35 mouse cellular contexts compared by ENCODE assay signal in the genomic region with DNA sequence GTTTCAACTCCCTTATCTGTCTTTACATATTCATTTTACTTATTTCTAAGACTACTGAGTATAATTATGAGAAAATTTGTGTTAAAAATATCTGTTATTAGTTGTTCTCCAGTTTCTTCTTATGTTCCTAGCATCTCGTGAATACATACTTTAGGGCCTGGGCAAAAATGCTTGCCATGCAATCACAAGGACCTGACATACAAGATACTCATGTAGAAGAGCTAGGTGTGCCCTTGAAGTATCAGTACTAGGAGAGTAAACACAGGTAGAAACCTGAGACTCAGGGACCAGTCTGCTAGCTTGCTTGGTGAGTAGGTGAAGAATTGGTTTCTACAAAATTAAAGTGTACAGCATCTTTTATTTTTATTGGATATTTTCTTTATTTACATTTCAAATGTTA.
"Had no signal": no experiment of that assay in that cellular context is flagged by ENCODE, and none has a peak within 500 bp of the region (broad histone marks: within the 10 kb centered on the region; RNA-seq: fewer than 3 reads in every experiment).

No protein-coding gene starts in this region.

- H3K9ac ChIP-seq: heart, embryonic 12.5 days; heart, embryonic 13.5 days; heart, embryonic 15.5 days; hindbrain, embryonic 12.5 days; hindbrain, embryonic 13.5 days; hindbrain, embryonic 14.5 days; hindbrain, embryonic 15.5 days; intestine, embryonic 15.5 days; kidney, embryonic 15.5 days had no signal

- H3K9me3 ChIP-seq: heart, embryonic 10.5 days; heart, embryonic 12.5 days; heart, embryonic 13.5 days; heart, embryonic 15.5 days; hindbrain, embryonic 10.5 days; hindbrain, embryonic 12.5 days; hindbrain, embryonic 13.5 days; hindbrain, embryonic 15.5 days; intestine, embryonic 15.5 days; kidney, embryonic 15.5 days had no signal

- H3K4me1 ChIP-seq: heart, embryonic 10.5 days; heart, embryonic 12.5 days; heart, embryonic 13.5 days; heart, embryonic 15.5 days; hindbrain, embryonic 10.5 days; hindbrain, embryonic 12.5 days; hindbrain, embryonic 13.5 days; hindbrain, embryonic 15.5 days; intestine, embryonic 15.5 days; kidney, embryonic 15.5 days had no signal

- DNase-seq: heart, adult 2 months; heart, postnatal 10 days; heart, postnatal 14 days; heart, postnatal 36 days; heart, postnatal 4 days; kidney, adult 11 months; kidney, adult 18-20 months; kidney, adult 2 months; kidney, adult 8-10 months; kidney, adult 9 months; kidney, postnatal 10 days; kidney, postnatal 14 days; kidney, postnatal 25 days; kidney, postnatal 36 days; kidney, postnatal 4 days; layer of hippocampus, adult 9-11 months had no signal

- ATAC-seq: hindbrain, embryonic 16.5 days; hindbrain, postnatal 0 days; inflammation-experienced regulatory T-cells, adult 6 months; intestine, embryonic 15.5 days; intestine, embryonic 16.5 days; intestine, postnatal 0 days had no signal

- H3K27me3 ChIP-seq: heart, embryonic 12.5 days; heart, embryonic 13.5 days; heart, embryonic 15.5 days; hindbrain, embryonic 12.5 days; hindbrain, embryonic 13.5 days; hindbrain, embryonic 15.5 days; intestine, embryonic 15.5 days; kidney, embryonic 15.5 days had no signal

- H3K4me2 ChIP-seq: heart, embryonic 11.5 days; heart, embryonic 12.5 days; heart, embryonic 13.5 days; heart, embryonic 15.5 days; hindbrain, embryonic 12.5 days; hindbrain, embryonic 13.5 days; hindbrain, embryonic 14.5 days; hindbrain, embryonic 15.5 days; intestine, embryonic 15.5 days; kidney, embryonic 15.5 days had no signal

- H3K36me3 ChIP-seq: heart, embryonic 10.5 days; heart, embryonic 12.5 days; heart, embryonic 13.5 days; heart, embryonic 15.5 days; hindbrain, embryonic 10.5 days; hindbrain, embryonic 12.5 days; hindbrain, embryonic 13.5 days; hindbrain, embryonic 15.5 days; intestine, embryonic 15.5 days; kidney, embryonic 15.5 days had no signal

- H3K4me3 ChIP-seq: heart, adult 2 months; heart, embryonic 10.5 days; heart, embryonic 12.5 days; heart, embryonic 13.5 days; heart, embryonic 15.5 days; hindbrain, embryonic 10.5 days; hindbrain, embryonic 12.5 days; hindbrain, embryonic 13.5 days; hindbrain, embryonic 15.5 days; intestine, embryonic 15.5 days; kidney, embryonic 15.5 days; layer of hippocampus, adult 2 months had no signal

- H3K27ac ChIP-seq: heart, adult 2 months; heart, embryonic 10.5 days; heart, embryonic 13.5 days; heart, embryonic 15.5 days; hindbrain, embryonic 10.5 days; hindbrain, embryonic 12.5 days; hindbrain, embryonic 13.5 days; hindbrain, embryonic 14.5 days; hindbrain, embryonic 15.5 days; hindbrain, postnatal 0 days; intestine, embryonic 15.5 days; kidney, embryonic 15.5 days; kidney, postnatal 0 days; layer of hippocampus, adult 2 months had no signal
